Mouse (Mus musculus) heart, adult 2 months (tissue): ENCODE measurements around the gene Hoxc4. TPM values are rescaled to one million over a fixed set of nuclear protein-coding genes. Genes with fewer than 3 reads are reported as not detected.

ENCODE experiments used
- DNase-seq, 2 experiments: peaks; one replicate each; pipeline ENCODE4 v3.0.0; 2021
- H3K27ac ChIP-seq: fragments of 200-600 bp; 2 replicates; pipeline ENCODE4 v1.8.1; 2022
- H3K27me3 ChIP-seq: fragments of 200-500 bp; 2 replicates; pipeline ENCODE4 v1.6.1; 2012; ENCODE audit warnings: mild to moderate bottlenecking, low read length, inconsistent platforms, mixed read lengths; ENCODE audit not compliant: control insufficient read depth, insufficient read depth
- H3K36me3 ChIP-seq: fragments of 200-500 bp; 2 replicates; pipeline ENCODE4 v1.6.1; 2012; ENCODE audit warnings: low read length, inconsistent platforms; ENCODE audit not compliant: control insufficient read depth, insufficient read depth
- H3K4me1 ChIP-seq: fragments of 200-500 bp; 2 replicates; pipeline ENCODE4 v1.6.1; 2011; ENCODE audit warnings: low read length; ENCODE audit not compliant: control insufficient read depth, insufficient read depth
- H3K4me3 ChIP-seq: fragments of 200-600 bp; 2 replicates; pipeline ENCODE4 v1.8.1; 2022
- H3K79me2 ChIP-seq: fragments of 200-500 bp; replicated peaks from 2 replicates; pipeline ENCODE4 v1.6.1; 2012; ENCODE audit warnings: mild to moderate bottlenecking, inconsistent platforms, low read length, moderate library complexity, mixed read lengths; ENCODE audit not compliant: control insufficient read depth, insufficient read depth
- H3K9ac ChIP-seq: fragments of 200-500 bp; 2 replicates; pipeline ENCODE4 v1.6.1; 2012; ENCODE audit warnings: low read depth, mild to moderate bottlenecking, control low read depth, inconsistent platforms, low read length, mixed read lengths
- CTCF ChIP-seq: fragments of 200-600 bp; IDR thresholded peaks from 2 replicates; pipeline ENCODE4 v1.8.1; 2022; ENCODE audit warnings: antibody characterized with exemption, mild to moderate bottlenecking, moderate library complexity
- EP300 ChIP-seq: fragments of 200-500 bp; IDR thresholded peaks from 2 replicates; pipeline ENCODE4 v1.6.1; 2011; ENCODE audit warnings: low read depth, low read length, control low read depth; ENCODE audit not compliant: insufficient read depth
- POLR2A ChIP-seq: fragments of 200-500 bp; IDR thresholded peaks from 2 replicates; pipeline ENCODE4 v1.6.1; 2011; ENCODE audit warnings: mild to moderate bottlenecking, low read depth, low read length, control low read depth; ENCODE audit not compliant: insufficient read depth
- WGBS: fragments of 180-500 bp; shearing (Covaris S2); methylation state at CpG from one replicate; pipeline ENCODE4 v1.1.7; 2018; 5-methylcytosine and 5-hydroxymethylcytosine counted together
- intact Hi-C: fragments of 180-260 bp; cut with DNase I; formaldehyde crosslinking; loops from one replicate; pipeline ENCODE4 v1.15.1; 2025
- microRNA-seq, 2 experiments: library from miRNA; unstranded; fragments of <30 nt; microRNA quantifications; one replicate each; pipeline ENCODE4 v1.2.0; 2021
- polyA plus RNA-seq: library from polyadenylated mRNA; depleted of rRNA; stranded (reverse); fragments of >200 nt; gene quantifications from 2 replicates; pipeline ENCODE4 v1.2.3, GENCODE M21; 2012; rRNA removed
- total RNA-seq, 2 experiments: library from RNA; stranded (reverse); gene quantifications; 2 replicates each; pipeline ENCODE4 v1.2.3; 2021

The Hoxc4 gene
- total and polyA plus RNA-seq, 3 experiments: 0.10 TPM; not detected in 2

GRCm38 (mm10) chr15:103085831-103086671, 67.3 kb downstream of the Hoxc4 start:
- Histone ChIP-seq H3K4me3 (no peak overlapping the region; the same call in 1 of the 2 replicates), H3K79me2 (no peaks in the 10 kb centered on the region), H3K27me3 (peaks cover 14% of the 10 kb centered on the region), H3K36me3 (no peaks in the 10 kb centered on the region), H3K9ac (no peak overlapping the region), H3K4me1 (peaks cover 3% of the 10 kb centered on the region), H3K27ac (no peak overlapping the region)
- intact Hi-C loops: no loop called here
- TF ChIP-seq EP300 (no peak), POLR2A (no peak), CTCF (no peak)
- 2% methylated on average over 61 of the region's 61 CpGs for WGBS
- peak; percentile 26 to 36 for DNase-seq

Small RNA genes within 50 kb of the gene (microRNA-seq; reads per million reads assigned to microRNA genes)
- gene Mir196a-2 (1.2 to 18.0 reads per million in 2 experiments), gene Mir615 (1.2 to 3.9 reads per million in 2 experiments)

Other genes starting within 250 kb of the Hoxc4 start
- gene Hoxc13, start 97.8 kb upstream of the Hoxc4 start, total RNA-seq: not detected
- not detected in 2 replicates for gene Hoxc13, start 97.8 kb upstream of the Hoxc4 start, polyA plus RNA-seq
- not detected for gene Hoxc12, start 82.2 kb upstream of the Hoxc4 start, total RNA-seq
- not detected in 2 replicates for gene Hoxc12, start 82.2 kb upstream of the Hoxc4 start, polyA plus RNA-seq
- not detected for gene Hoxc11, start 64.5 kb upstream of the Hoxc4 start, total RNA-seq
- gene Hoxc11, start 64.5 kb upstream of the Hoxc4 start, polyA plus RNA-seq: not detected in 2 replicates
- gene Hoxc10, start 52.1 kb upstream of the Hoxc4 start, total RNA-seq: not detected
- gene Hoxc10, start 52.1 kb upstream of the Hoxc4 start, polyA plus RNA-seq: not detected in 2 replicates
- gene Hoxc5, start 51.5 kb upstream of the Hoxc4 start, total RNA-seq: not detected
- gene Hoxc5, start 51.5 kb upstream of the Hoxc4 start, polyA plus RNA-seq: 0.20 TPM in 1 of 2 replicates, not detected in the other
- gene Hoxc9, start 42.5 kb upstream of the Hoxc4 start, total RNA-seq: not detected
- not detected in 2 replicates for gene Hoxc9, start 42.5 kb upstream of the Hoxc4 start, polyA plus RNA-seq
- gene Hoxc8, start 28.3 kb upstream of the Hoxc4 start, total RNA-seq: not detected
- not detected in 2 replicates for gene Hoxc8, start 28.3 kb upstream of the Hoxc4 start, polyA plus RNA-seq
- not detected for gene Hoxc6, start 20.7 kb upstream of the Hoxc4 start, total RNA-seq
- gene Hoxc6, start 20.7 kb upstream of the Hoxc4 start, polyA plus RNA-seq: not detected in 2 replicates
- 10 to 100 TPM; 13.9 to 15.2 TPM for gene Smug1, start 148.2 kb downstream of the Hoxc4 start, total RNA-seq
- 13.3 and 13.9 TPM in 2 replicates for gene Smug1, start 148.2 kb downstream of the Hoxc4 start, polyA plus RNA-seq
- gene Cbx5, start 220.9 kb downstream of the Hoxc4 start, total RNA-seq: 10 to 100 TPM; 56.5 to 57.0 TPM
- 15.6 and 39.9 TPM in 2 replicates for gene Cbx5, start 220.9 kb downstream of the Hoxc4 start, polyA plus RNA-seq
- gene Hnrnpa1, start 221.5 kb downstream of the Hoxc4 start, total RNA-seq: 100 to 1,000 TPM; 143 to 149 TPM
- gene Hnrnpa1, start 221.5 kb downstream of the Hoxc4 start, polyA plus RNA-seq: 59.4 and 109 TPM in 2 replicates
- gene Nfe2, start 239.5 kb downstream of the Hoxc4 start, total RNA-seq: 1 to 10 TPM in 1 of 2 experiments, under 1 TPM in 1; 0.86 to 2.0 TPM
- gene Nfe2, start 239.5 kb downstream of the Hoxc4 start, polyA plus RNA-seq: 1.6 and 1.9 TPM in 2 replicates